Mouse (Mus musculus) activated CD4-positive, CD25-positive, alpha-beta regulatory T cell, adult 9 weeks (primary cell): ENCODE data around the gene Gm3045. TPM values are rescaled to one million over a fixed set of nuclear protein-coding genes. Genes with fewer than 3 reads are reported as not detected.

ENCODE experiments used
- polyA plus RNA-seq: library from polyadenylated mRNA; unstranded; fragments of 100-300 nt; shearing (Covaris generic); gene quantifications from one replicate; pipeline ENCODE4 v1.2.1, GENCODE M21; 2017

Gene Gm3045
- polyA plus RNA-seq, result not detected

GRCm38 (mm10) chr13:56426365-56426764 is at the start of gene Gm3045:
TSS of gene Gm3045 (plus strand) at chr13:56426594.

DNA sequence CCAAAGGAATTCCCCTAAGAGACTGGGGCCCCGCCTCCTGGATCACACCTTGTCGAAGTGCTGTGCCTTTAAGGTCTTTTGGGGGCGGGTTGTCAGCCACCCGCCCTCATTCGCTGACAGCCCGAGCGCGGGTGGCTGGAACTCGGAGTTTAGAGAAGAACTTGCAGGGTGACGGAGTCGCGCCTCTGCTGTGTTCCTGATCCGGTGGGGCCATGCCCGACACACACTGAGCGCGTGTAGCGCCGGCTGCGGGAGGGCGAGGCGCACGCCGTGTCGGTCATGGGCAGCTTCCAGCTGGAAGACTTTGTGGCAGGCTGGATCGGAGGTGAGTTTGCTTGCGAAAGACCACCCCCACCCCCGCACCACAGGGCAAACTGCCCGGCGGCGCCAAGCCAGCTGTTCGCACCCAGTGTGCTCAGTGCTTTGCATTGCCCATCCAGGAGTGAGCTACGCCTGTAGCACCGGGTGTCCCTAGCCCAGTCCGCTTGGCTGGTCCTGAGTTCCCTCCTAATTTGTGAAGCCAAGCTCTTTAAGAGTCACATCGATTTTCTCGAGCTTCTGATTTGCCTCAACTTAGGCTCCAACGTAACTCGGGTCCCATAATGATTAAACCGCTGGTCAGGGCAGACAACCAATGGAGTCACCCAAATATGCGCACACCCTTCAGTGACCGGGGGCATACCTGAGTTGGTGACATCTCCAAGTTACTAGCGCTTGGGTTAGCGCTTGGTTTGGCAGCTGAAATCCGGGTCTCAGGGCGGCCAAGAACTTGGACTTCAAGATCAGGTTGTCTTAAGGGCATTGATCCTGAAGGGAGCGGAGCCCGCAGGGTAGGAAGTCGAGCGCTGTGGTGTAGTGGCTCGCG is 12.0 kb downstream of the Gm3045 start, which contains the start of gene Slc25a48:
Slc25a48 (plus strand) TSS at position 145 of the 865 bp plus-strand sequence.

DNA sequence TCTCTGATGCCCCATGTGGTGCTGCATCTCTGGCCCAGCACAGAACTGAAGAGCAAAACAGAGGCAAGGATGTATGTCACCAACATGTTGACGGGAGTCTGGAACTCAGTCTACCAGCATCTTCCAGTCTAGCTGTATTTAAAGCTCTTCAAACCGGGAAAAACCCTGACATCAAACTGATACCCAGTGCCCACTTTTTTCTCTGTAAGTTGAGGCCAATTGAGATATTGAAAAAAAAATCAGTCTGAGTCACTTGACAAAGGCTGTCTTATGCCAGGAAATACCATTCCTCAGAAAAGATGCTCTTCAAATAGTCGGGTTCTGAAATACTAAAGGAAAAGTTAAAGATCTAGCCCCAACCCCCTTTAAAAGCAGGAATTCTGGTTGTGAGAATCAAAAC is 55.8 kb downstream of the Gm3045 start, which contains the start of gene Il9:
Il9 (minus strand) TSS at position 101 of the 400 bp plus-strand sequence.

Other genes starting within 250 kb of the Gm3045 start
- gene Tifab, start 247.7 kb upstream of the Gm3045 start, polyA plus RNA-seq, result 0.43 TPM
- not detected for gene Neurog1, start 174.4 kb upstream of the Gm3045 start, polyA plus RNA-seq
- gene Cxcl14, start 130.0 kb upstream of the Gm3045 start, polyA plus RNA-seq, result not detected
- gene Slc25a48, start 11.8 kb downstream of the Gm3045 start, polyA plus RNA-seq, result not detected
- not detected for gene Il9, start 55.7 kb downstream of the Gm3045 start, polyA plus RNA-seq
- gene Fbxl21, start 95.9 kb downstream of the Gm3045 start, polyA plus RNA-seq, result 0.21 TPM
- not detected for gene Lect2, start 121.9 kb downstream of the Gm3045 start, polyA plus RNA-seq
- 0.60 TPM for gene Tgfbi, start 182.9 kb downstream of the Gm3045 start, polyA plus RNA-seq